9 mouse cellular contexts compared by ENCODE assay signal in genomic region chr11:81767781-81768180, GRCm38 (mm10).
DNase-seq lines count a peak whose midpoint lies in the region.
"Had no signal": no experiment of that assay in that cellular context is flagged by ENCODE, and none has a peak within 500 bp of the region (broad histone marks: within the 10 kb centered on the region; RNA-seq: fewer than 3 reads in every experiment).

No protein-coding gene starts in this region.

- DNase-seq in heart, adult 11 months: peak; percentile 90
- no peak for DNase-seq in heart, postnatal 36 days
- peak; percentile 81 to 82 for DNase-seq in cerebellum, postnatal 14 days
- peak; percentile 65 for DNase-seq in layer of hippocampus, adult 9-11 months
- peak; percentile 39 for DNase-seq in right cerebral cortex, postnatal 14 days
- DNase-seq in ovary, postnatal 36 days (ENCODE audit: low spot score): no peak
- no peak for DNase-seq in testis, postnatal 10 days (ENCODE audit: low spot score)
- DNase-seq in thymus, adult 18-20 months: no peak
- DNase-seq: kidney, adult 11 months had no signal

- intact Hi-C loops in heart, postnatal 36 days (cut with DNase I): loop anchor here (10.0 kb wide), 2 partner anchors 133 to 207 kb away; no protein-coding TSS in a partner anchor

Comparison
In these comparisons a context has a peak if more than half of its experiments do, and no peak if none do; other contexts are left out.
1. DNase-seq: peak in heart, adult 11 months (single experiment), cerebellum, postnatal 14 days (2 of 2), layer of hippocampus, adult 9-11 months (single experiment) and right cerebral cortex, postnatal 14 days (single experiment); none in heart, postnatal 36 days (0 of 2), ovary, postnatal 36 days (single experiment), testis, postnatal 10 days (single experiment) and thymus, adult 18-20 months (0 of 2).